Mouse (Mus musculus) effector memory CD4-positive, alpha-beta T cell, adult 7 months (primary cell): ENCODE data around the gene March4. TPM values are rescaled to one million over a fixed set of nuclear protein-coding genes. Genes with fewer than 3 reads are reported as not detected.

Experiments used
- polyA plus RNA-seq: library from polyadenylated mRNA; unstranded; fragments of 100-300 nt; shearing (Covaris generic); gene quantifications from one replicate; pipeline ENCODE4 v1.2.1, GENCODE M21; 2017

March4 gene
- polyA plus RNA-seq: not detected

DNA sequence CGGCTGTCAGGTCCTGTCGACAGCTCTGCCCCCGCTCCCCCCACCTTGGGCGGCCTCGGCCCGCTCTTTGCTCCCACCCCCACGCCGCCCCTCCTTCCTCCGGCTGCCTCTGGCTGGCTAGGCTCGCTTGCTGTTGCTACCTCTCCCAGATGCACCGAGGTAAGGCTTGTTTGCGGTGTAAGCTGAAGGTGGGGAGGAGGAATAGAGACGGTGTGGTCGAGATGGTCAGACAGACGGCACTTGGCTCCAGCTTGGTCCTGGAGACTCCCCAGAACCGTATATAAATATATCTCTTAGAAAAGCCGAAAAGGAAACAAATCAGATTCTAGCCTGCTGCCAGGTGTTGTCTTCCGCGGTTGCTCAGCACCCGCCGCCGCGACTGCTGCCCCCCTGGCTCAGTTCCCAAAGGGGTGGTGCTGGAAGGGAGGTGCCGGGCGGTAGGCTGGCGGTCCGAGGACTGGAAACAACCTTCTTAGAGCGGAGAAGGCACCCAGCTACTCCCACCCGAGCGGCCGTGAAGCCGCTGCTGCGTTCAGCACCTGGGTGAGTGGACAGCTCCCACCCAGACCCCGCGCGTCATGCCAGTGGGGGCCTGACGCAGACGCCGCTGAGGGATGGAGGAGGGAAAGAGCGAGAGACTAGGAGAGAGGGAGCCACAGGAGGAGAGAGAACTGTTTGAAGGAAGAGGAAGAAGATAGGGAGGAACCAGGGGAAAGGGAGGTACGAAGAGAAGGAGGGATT is at the start of gene March4:
Gene March4, minus strand, starts transcription at position 320 of the 741 bp plus-strand sequence.

DNA sequence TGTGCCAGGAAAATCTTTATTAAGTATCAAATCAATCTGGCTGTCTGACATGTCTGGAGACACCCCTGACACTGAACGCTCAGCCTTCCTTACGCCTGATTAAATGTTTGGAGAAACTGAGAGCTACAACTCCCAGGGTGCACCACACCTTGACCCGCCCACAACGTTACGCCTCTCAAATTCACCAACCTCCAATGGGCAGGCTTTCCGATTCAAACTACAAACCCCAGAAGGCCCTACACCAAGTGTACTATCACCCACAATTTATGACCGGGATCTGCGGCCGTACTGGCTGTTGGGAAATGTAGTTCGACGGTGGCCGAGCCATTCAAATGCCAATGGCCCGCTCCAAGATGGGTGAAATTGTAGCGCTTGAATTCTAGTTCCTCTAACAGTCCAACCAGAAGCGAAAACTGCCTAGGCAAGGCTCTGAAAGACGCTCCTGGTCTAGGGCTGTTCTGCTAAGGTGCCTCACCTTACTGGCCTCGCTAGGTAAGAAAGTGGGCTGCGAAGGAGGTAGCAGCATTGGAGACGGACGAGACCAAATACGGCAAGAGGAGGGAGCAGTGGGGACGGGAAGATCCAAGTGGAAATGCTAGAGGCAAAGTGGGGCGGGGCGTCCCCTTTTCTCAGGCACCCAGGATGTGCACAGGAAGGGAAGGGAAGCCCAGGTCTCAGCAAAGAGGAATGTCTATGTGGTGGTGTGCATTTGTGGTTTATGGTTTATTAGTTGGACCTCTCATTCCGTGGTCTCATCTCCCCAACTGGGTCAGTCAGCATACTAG is 46.4 kb upstream of the March4 start, which contains the start of gene Smarcal1:
Gene Smarcal1, plus strand, starts transcription at position 305 of the 785 bp plus-strand sequence.

Other genes with a start within 250 kb of the March4 start
- 28.2 TPM for gene Xrcc5, start 229.5 kb downstream of the March4 start, polyA plus RNA-seq
- 18.6 TPM for gene Smarcal1, start 46.3 kb upstream of the March4 start, polyA plus RNA-seq
- gene Ankar, start 163.6 kb upstream of the March4 start, polyA plus RNA-seq: not detected
- gene Rpl37a, start 174.4 kb upstream of the March4 start, polyA plus RNA-seq: 2,506 TPM